Mouse (Mus musculus) ovary, postnatal 10 days (tissue): ENCODE data around the gene Chmp2a.
"Not testable (repeated sequence)": the region's sequence is repeated elsewhere in the genome, so short reads cannot be mapped to it uniquely, and the experiment has no call there.

ENCODE experiments used
- DNase-seq: peaks from one replicate; pipeline ENCODE4 v3.0.0; 2022; ENCODE audit warnings: low spot score

The Chmp2a gene

DNA sequence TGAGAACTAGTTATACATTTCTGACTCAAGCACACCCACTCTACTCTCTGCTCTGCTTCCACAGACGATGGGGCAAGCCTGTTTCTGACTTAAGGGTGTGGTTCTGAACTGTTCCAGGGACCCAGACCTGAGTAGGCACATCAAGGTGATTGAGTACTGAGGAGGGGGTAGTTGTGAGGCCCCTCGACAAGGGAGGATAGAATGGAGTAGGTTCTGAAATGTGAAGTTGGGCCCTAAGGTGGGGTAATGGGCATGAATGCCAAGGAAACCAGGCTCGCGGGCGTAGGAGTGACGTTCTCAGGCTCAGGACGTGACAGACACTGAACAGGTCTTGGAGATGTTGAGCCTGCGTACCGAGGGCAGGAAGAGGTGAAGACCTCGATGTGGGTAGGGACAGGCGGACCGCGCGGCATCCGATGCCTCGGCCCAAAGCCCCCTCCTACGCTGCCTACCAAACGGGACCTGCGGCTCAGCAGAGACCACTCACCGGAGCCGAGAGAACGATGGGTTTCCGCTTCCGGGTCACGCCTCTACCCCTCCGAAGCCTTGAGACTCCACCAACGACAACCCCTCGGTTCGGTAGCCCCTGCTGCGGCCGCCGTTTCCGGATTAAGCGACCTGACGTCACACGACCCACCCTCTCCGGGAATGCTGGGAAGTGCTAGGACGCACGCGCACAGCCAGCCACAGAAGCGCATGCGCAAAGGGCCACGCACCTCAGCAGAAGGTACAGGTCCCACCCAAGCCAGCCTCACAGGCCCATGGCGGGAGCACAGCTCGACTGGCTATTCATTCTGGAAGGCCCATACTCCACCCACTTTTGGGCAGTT lies at the start of gene Chmp2a:
Gene Chmp2a (minus strand): TSS at position 660 of the 830 bp plus-strand sequence.
- peak; percentile 96 for DNase-seq

DNA sequence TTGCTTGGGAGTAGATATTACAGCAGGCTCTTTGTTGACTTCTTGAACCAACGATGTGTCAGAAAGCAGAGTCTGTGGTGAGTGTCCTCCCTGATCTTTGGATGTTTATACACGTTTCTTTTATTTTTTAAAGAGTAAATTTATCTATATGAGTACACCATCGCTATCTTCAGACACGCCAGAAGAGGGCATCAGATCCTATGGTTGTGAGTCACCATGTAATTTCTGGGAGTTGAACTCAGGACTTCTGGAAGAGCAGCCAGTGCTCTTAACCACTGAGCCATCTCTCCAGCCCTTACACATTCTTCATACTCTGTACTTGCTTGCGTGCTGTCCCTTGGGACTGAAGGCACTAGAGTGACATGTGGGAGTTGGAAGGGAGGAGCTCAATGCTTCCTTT lies 37.7 kb upstream of the Chmp2a start:
- DNase-seq: no peak

GRCm38 (mm10) chr7:13063399-13063798 lies 28.8 kb upstream of the Chmp2a start:
- not testable (repeated sequence) for DNase-seq

DNA sequence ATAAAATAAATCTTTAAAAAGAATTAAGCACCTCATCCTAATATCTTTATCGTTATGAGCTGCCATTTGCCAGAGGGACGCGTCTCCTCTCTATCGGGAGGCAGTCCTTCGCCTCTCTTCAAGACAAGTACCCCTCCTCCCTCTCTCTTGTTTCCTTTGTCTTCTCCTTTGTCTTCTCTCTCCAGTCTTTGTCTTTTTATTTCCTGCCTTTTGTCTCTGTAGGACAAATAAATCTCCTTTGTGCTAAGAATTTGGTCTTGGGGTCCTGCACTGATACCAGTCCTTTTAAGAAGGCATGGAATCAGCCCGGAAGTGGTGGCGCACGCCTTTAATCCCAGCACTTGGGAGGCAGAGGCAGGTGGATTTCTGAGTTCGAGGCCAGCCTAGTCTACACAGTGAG lies 24.9 kb upstream of the Chmp2a start:
- no peak for DNase-seq

- no peak for DNase-seq
These were observed 22.5 kb upstream of the Chmp2a start for GRCm38 (mm10) chr7:13056913-13057700.

GRCm38 (mm10) chr7:13054287-13055010 lies 19.8 kb upstream of the Chmp2a start, which contains the start of gene Mzf1:
Gene Mzf1 (minus strand): TSS chr7:13054764.
- DNase-seq: peak; percentile 81

- DNase-seq: no peak
These were observed 19.3 kb upstream of the Chmp2a start for GRCm38 (mm10) chr7:13053961-13054286.

DNA sequence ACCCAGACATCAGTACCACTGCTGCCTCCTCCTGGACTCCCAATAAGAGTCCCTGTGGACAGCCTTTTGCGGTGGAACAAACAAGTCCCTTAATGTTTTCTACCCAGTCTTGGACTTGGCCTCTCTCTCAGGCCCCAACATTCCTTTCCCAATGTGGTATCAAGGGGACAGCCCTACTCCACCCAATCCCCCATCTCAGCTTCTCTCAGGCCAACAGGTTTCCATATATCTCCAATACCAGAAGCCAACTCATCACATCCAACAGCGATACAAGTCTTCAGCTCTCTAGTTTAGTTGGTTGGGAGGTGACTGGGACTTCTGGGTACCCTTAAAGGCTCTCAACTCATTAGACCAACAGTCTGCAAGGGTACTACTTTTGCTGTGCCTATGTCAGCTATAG lies 18.9 kb upstream of the Chmp2a start:
- DNase-seq: no peak

GRCm38 (mm10) chr7:13053001-13053400 lies 18.4 kb upstream of the Chmp2a start:
- no peak for DNase-seq

GRCm38 (mm10) chr7:13046084-13046483 lies 11.5 kb upstream of the Chmp2a start:
- no peak for DNase-seq

GRCm38 (mm10) chr7:13044254-13044625 lies 9.6 kb upstream of the Chmp2a start:
- no peak for DNase-seq

GRCm38 (mm10) chr7:13043445-13044253 lies 9.0 kb upstream of the Chmp2a start:
- no peak for DNase-seq

DNA sequence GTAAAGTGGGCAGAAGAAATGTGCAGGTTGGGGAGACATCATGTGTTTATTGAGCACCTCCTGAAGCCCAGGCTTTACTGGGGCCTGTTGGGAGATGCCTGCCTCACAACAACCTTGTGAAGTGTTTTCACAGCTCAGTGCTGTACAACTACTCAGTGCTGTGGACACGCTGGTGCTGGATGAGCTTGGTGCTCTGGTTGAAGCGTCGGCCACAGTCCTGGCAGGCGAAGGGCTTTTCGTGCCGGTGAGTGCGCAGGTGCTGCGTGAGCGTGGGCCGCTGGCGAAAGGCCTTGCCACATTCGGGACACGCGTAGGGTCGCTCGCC lies 8.5 kb upstream of the Chmp2a start:
- no peak for DNase-seq

DNA sequence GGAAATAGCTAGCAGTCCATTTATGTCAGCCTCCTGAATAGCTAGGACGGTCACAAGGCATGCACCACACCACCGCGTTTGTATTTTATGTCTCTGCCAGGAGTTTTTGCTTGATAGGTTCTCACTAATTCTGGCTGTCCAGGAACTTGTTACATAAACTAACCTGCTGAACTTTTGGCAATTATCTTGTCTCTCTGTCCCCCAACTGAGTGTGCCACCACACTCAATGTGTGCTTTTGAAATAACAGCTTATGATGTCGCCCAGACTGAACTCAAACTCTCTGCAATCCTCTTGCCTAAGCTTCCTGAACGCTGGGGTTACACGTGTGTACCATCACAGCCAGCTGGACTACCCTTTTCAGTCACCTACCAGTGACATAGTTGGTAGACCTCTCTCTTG lies 7.9 kb upstream of the Chmp2a start:
- no peak for DNase-seq

GRCm38 (mm10) chr7:13041256-13041655 lies 6.6 kb upstream of the Chmp2a start:
- DNase-seq: no peak

- DNase-seq: no peak
These were observed 4.6 kb upstream of the Chmp2a start for GRCm38 (mm10) chr7:13039181-13039580.

DNA sequence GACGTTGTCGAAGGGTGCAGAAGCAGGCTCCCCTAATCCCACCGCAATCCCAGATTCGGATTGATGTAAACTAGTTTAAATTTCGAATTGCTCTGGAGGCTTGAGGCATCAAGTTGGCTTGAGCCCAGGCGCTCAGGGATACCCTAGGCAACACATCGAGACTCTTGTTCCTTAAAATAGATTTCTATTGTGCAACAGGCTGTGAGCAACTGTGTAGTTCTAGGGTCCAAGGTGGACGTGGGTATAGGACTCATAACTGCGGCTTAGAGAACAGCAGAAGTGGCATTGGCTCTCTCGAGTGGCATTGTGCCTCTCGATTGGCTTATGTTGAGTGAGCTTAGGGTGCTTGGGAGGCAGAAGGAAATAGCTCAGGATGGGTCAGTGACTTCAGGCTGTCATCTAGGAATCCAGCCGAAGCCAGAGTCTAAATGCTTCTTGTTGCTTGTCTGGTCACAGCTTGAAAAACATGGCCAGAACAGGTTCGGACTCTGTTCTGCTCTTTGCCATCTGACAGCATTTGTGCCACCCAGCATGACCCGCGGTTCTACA lies 4.1 kb upstream of the Chmp2a start:
- DNase-seq: no peak

DNA sequence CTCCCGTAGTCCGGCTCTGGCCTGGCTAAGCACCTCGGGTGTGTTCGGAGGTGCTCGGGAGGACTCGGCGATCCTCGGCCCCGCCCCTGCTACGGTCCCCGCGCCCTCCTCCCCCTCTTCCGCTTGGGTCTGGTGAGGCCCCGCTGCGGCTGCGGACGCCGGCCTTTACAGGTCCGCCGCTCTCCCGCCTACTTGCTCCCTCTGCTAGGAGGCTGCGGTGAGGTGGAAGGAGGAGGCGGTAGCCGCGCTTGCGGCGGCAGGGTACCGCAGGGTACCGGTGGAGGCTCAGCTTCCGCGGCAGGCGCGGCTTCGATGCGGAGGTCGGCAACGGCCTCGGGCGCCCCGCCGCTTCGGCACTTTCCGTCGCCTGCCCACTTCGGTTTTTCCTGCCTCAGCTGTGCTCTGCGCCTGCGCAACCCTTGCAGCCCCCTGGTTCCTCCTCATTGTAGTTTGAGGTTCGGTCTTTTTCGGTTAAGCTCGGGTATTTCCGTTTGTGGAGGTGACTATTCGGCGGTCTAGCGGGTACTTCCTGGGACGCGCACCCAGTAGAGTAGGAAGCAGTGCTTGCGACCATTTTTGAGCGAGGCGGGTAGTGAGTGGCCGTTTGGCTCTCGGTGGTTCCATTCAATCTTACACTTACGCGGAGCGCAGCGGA lies 3.4 kb upstream of the Chmp2a start, which contains the start of gene Ube2m:
Gene Ube2m (minus strand): TSS at position 375 of the 655 bp plus-strand sequence.
- DNase-seq: peak; percentile 99

- peak; percentile 32 for DNase-seq
These were observed 2.8 kb upstream of the Chmp2a start for GRCm38 (mm10) chr7:13037366-13037765.

- DNase-seq: no peak
These were observed 2.2 kb upstream of the Chmp2a start for GRCm38 (mm10) chr7:13036806-13037205.
